Mouse (Mus musculus) liver, embryonic 14.5 days (tissue): ENCODE measurements around the gene Olfr433.

Source experiments
- CTCF ChIP-seq: IDR thresholded peaks from 2 replicates; pipeline ENCODE4 v1.5.1; 2016; ENCODE audit warnings: antibody characterized with exemption, low read depth, control low read depth
- EP300 ChIP-seq: IDR thresholded peaks from 2 replicates; pipeline ENCODE4 v1.6.1; 2016; ENCODE audit warnings: antibody characterized with exemption, low read depth

- no peak for TF ChIP-seq CTCF
- no peak for TF ChIP-seq EP300
These were observed 10.0 kb downstream of the Olfr433 start for GRCm38 (mm10) chr1:174050532-174050931.
